Mouse (Mus musculus) spleen, adult 2 months (tissue): ENCODE measurements around the gene Odf4. TPM values are rescaled to one million over a fixed set of nuclear protein-coding genes. Genes with fewer than 3 reads are reported as not detected.
A peak's percentile ranks its signal among the peaks of the same experiment; 100 is the strongest.

Source experiments
- DNase-seq, 2 experiments: peaks; one replicate each; pipeline versions ENCODE4 v3.0.0 to v3.0.0-alpha.2; 2012 to 2021; ENCODE audit warnings: low spot score in 2 of 2, low read depth in 1 of 2
- H3K27ac ChIP-seq: fragments of 200-500 bp; 2 replicates; pipeline ENCODE4 v1.5.1; 2012; ENCODE audit warnings: low read length, inconsistent platforms; ENCODE audit not compliant: insufficient read depth
- H3K27me3 ChIP-seq: fragments of 200-500 bp; 2 replicates; pipeline ENCODE4 v1.6.1; 2012; ENCODE audit warnings: mild to moderate bottlenecking, moderate library complexity, low read length, inconsistent platforms; ENCODE audit not compliant: control insufficient read depth, insufficient read depth
- H3K36me3 ChIP-seq: fragments of 200-500 bp; 2 replicates; pipeline ENCODE4 v1.6.1; 2012; ENCODE audit warnings: mild to moderate bottlenecking, low read length, inconsistent platforms; ENCODE audit not compliant: control insufficient read depth, insufficient read depth
- H3K4me1 ChIP-seq: fragments of 200-500 bp; 2 replicates; pipeline ENCODE4 v1.6.1; 2011; ENCODE audit warnings: inconsistent platforms; ENCODE audit not compliant: control insufficient read depth, insufficient read depth, insufficient read length
- H3K4me3 ChIP-seq: fragments of 200-500 bp; 2 replicates; pipeline ENCODE4 v1.5.1; 2011; ENCODE audit warnings: mild to moderate bottlenecking, inconsistent platforms; ENCODE audit not compliant: insufficient read depth, insufficient read length; ENCODE audit errors: extremely low read depth
- CTCF ChIP-seq: fragments of 200-500 bp; IDR thresholded peaks from 2 replicates; pipeline ENCODE4 v1.5.1; 2011; ENCODE audit warnings: mild to moderate bottlenecking, inconsistent platforms; ENCODE audit not compliant: insufficient read depth, insufficient read length, insufficient replicate concordance; ENCODE audit errors: extremely low read depth
- POLR2A ChIP-seq: fragments of 200-500 bp; IDR thresholded peaks from 2 replicates; pipeline ENCODE4 v1.6.1; 2011; ENCODE audit warnings: low read depth, low read length, inconsistent platforms
- WGBS: fragments of 180-500 bp; shearing (Covaris S2); methylation state at CpG from one replicate; pipeline ENCODE4 v1.1.7; 2018; 5-methylcytosine and 5-hydroxymethylcytosine counted together
- polyA plus RNA-seq: library from polyadenylated mRNA; depleted of rRNA; stranded (reverse); fragments of >200 nt; gene quantifications from 2 replicates; pipeline ENCODE4 v1.2.3, GENCODE M21; 2012

Odf4 gene
- polyA plus RNA-seq, 1 experiment = not detected

DNA sequence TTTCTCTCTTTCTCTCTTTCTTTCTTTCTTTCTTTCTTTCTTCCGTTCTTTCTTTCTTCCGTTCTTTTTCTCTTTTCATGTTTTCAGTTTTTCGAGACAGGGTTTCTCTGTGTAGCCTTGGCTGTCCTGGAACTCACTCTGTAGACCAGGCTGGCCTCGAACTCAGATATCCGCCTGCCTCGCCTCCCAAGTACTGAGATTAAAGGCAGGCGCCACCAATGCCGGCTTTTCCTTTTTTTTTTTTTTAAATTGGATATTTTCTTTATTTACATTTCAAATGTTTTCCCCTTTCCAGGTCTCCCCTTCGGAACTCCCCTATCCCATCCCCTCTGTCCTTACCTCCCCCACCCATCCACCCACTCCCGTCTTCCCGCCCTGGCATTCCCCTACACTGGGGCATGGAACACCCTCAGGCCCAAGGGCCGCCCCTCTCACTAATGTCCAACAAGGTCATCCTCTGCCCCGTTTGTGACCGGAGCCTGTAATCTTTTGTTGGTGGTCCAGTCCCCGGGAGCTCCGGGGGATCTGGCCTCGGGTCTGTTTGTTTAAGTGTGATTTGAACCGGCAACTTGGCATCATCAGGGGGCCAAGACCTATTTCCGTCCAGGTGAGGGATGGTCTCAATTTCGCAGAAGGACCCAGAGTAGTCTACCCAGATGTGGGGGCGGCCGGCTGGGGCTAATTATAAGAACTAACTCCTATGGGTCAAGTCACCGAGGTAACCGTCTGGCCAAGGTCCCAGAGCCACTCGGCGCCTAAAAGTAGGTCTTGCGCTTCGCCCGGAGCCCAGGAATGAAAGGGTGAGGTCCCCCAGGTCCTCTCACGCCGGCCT lies 26.1 kb downstream of the Odf4 start:
- WGBS = 37% methylated on average over 31 of the region's 31 CpGs
- Histone ChIP-seq H3K4me1 (peaks cover 7% of the 10 kb centered on the region; the same call in 1 of the 2 replicates), H3K4me3 (peak overlapping the region; percentile 47), H3K36me3 (peaks cover 22% of the 10 kb centered on the region), H3K27ac (no peak overlapping the region), H3K27me3 (0 out of 2 replicates have a peak, but pooled peaks cover 2% of the 10 kb centered on the region)
- no peak for TF ChIP-seq CTCF
- TF ChIP-seq POLR2A = no peak
- peak in 1 of 2 experiments; percentile 6 for DNase-seq

DNA sequence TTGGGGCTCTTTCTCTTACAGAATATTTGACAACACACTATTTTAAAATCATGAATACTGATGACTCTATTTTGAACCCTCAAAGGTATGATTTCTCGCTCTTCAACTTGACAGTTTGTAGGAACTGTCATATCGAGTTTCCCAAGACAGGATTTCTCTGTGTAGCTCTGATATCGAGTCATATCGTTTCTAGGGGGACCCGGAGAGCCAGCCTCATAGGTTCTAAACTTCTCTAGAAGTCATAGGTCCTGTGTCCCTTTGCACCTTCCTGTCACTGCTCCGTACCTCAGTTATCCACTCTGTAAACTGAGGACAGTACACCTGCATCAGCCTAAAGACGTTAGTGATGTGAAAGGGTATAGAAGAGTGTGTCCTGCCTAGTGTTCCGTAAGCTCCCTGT lies 27.1 kb downstream of the Odf4 start:
- DNase-seq = no peak
- H3K36me3 ChIP-seq = peaks cover 15% of the 10 kb centered on the region
- no peak for TF ChIP-seq CTCF
- no peak overlapping the region for H3K27ac ChIP-seq
- peaks cover 7% of the 10 kb centered on the region; the same call in 1 of the 2 replicates for H3K4me1 ChIP-seq
- no peak overlapping the region for H3K4me3 ChIP-seq
- 0 out of 2 replicates have a peak, but pooled peaks cover 2% of the 10 kb centered on the region for H3K27me3 ChIP-seq
- WGBS = 72% methylated on average over 8 of the region's 8 CpGs

DNA sequence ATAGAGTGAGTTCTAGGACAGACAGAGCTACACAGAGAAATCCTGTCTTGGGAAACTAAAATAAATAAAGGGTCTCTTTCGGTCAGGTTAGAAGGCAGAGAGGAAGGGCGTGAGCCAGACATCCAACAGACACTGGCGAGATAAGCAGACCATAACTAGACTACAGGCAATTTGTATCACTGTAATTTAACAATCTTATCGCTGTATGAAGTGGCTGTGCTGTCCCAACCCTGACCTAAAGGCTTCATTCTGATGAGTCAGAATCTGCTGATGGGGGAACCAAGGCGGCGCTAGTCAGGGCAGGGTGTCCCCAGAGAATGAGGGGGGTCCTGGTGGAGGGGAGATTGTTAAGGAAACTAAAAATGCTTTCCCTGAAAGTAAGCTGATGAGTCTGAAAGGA lies 28.1 kb downstream of the Odf4 start:
- peaks cover 7% of the 10 kb centered on the region; the same call in 1 of the 2 replicates for H3K4me1 ChIP-seq
- 79% methylated on average over 6 of the region's 6 CpGs for WGBS
- DNase-seq = no peak
- H3K4me3 ChIP-seq = no peak overlapping the region
- H3K27me3 ChIP-seq = 0 out of 2 replicates have a peak, but pooled peaks cover 2% of the 10 kb centered on the region
- no peak overlapping the region for H3K27ac ChIP-seq
- H3K36me3 ChIP-seq = peaks cover 6% of the 10 kb centered on the region
- TF ChIP-seq CTCF (no peak), POLR2A (no peak)

DNA sequence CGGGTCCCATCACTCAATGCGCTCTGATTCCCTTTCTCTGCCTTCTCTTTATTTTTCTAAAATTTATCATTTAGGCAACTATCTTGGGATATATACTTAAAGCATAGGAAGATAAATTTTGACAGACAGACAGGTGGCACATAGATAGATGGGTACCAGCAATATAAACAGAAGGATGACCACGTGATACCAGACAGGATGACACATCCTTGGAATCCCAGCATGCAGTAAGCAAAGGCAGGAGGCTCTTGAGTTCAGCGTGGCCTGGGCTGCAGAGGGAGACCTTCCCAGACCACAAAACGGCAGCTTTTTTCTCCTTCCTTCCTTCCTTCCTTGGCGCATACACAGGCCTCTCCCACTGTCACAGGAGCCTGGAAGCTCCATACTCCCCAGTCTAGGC lies 29.0 kb downstream of the Odf4 start:
- TF ChIP-seq CTCF = no peak
- no peak for TF ChIP-seq POLR2A
- Histone ChIP-seq H3K27me3 (0 out of 2 replicates have a peak, but pooled peaks cover 2% of the 10 kb centered on the region), H3K27ac (no peak overlapping the region), H3K4me1 (peaks cover 7% of the 10 kb centered on the region; the same call in 1 of the 2 replicates), H3K4me3 (no peak overlapping the region), H3K36me3 (peaks cover 1% of the 10 kb centered on the region)
- no peak for DNase-seq
- WGBS = 56% methylated on average over 6 of the region's 6 CpGs

DNA sequence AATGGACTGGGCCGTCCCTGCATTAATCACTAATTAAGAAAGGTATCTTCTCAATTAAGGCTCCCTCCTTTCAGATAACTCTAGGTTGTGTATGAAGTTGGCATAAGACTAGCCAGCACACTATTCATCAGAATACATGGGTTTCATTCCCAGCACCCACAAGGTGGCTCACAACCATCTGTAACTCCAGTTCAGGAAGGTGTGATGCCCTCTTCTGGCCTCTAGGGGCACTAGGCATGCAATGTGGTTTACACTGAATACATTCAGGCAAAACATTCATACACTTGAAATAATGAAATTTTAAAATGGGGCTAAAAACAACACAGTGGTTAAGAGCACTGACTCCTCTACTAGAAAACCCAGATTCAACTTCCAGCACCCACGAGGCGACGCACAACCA lies 29.8 kb downstream of the Odf4 start:
- 67% methylated on average over 4 of the region's 4 CpGs for WGBS
- H3K4me3 ChIP-seq = no peak overlapping the region
- TF ChIP-seq CTCF = peak; percentile 25; the same call in 1 of the 2 replicates
- no peak for TF ChIP-seq POLR2A
- no peaks in the 10 kb centered on the region for H3K36me3 ChIP-seq
- peak; percentile 37 to 62 for DNase-seq
- H3K27me3 ChIP-seq = 0 out of 2 replicates have a peak, but pooled peaks cover 2% of the 10 kb centered on the region
- peaks cover 2% of the 10 kb centered on the region; the same call in 1 of the 2 replicates for H3K4me1 ChIP-seq
- H3K27ac ChIP-seq = no peak overlapping the region

DNA sequence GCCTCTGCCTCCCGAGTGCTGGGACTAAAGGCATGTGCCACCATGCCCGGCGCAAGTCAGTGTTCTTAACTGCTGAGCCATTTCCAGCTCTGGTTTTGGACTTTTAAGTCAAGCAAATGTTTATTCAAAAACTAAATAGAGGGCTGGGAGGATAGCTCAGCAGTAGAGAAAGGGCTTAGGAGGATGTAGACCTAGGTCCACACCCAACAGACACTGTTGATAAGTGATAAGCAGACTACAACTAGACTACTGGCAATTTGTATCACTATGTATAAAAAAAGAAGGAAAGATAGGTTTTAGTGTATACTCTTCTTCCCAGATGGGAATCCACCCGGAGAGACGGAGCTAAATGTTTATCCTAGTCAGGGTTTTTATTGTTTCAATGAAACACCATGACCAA lies 30.6 kb downstream of the Odf4 start:
- 86% methylated on average over 5 of the region's 5 CpGs for WGBS
- DNase-seq = no peak
- TF ChIP-seq POLR2A = no peak
- TF ChIP-seq CTCF = no peak
- 0 out of 2 replicates have a peak, but pooled peaks cover 2% of the 10 kb centered on the region for H3K27me3 ChIP-seq
- no peak overlapping the region for H3K4me3 ChIP-seq
- no peak overlapping the region; the same call in 1 of the 2 replicates for H3K27ac ChIP-seq
- peaks cover 2% of the 10 kb centered on the region; the same call in 1 of the 2 replicates for H3K4me1 ChIP-seq
- H3K36me3 ChIP-seq = no peaks in the 10 kb centered on the region
